Comparison of ENCODE assay signal across 10 mouse cellular contexts in the genomic region with DNA sequence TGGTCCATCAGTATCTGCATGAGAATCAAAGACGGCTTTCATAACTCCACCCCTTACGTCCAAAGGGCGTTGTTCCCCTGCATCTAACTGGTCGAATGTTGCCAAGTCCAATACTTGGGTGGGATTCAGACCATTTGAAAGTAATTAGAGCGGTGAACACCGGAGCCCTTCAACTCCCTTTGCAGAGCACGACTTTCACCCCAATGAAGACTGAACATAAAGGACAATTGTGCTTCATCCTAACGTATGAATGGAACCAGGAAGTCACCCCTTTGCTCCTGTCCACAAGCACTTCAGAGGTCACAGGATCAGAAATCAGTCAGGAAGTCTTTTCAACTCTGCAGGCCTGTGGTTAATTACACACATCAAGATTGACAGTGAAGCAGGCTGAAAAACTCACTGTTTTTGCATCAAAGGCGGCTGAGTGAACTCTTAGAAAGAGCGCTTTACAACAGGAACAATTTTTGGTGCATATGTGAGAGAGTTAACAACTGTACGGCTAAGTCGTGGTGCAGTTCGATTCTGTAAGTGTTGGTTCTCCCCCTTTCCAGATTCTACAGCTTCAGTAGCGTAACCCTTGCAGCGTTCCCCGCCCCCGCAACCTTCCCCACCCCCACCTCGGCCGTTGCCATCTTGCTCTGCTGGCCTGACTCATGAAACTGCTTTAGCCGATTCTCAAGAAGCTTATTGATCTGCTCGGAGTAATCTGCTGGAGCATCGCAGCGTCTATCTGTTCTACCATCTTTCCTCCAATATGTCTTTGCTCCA.
A peak's percentile ranks its signal among the peaks of the same experiment; 100 is the strongest.
DNase-seq lines count a peak whose midpoint lies in the region; ATAC-seq and TF ChIP-seq lines count a peak whose summit lies in the region.
"Had no signal": no experiment of that assay in that cellular context is flagged by ENCODE, and none has a peak within 500 bp of the region (broad histone marks: within the 10 kb centered on the region; RNA-seq: fewer than 3 reads in every experiment).

No protein-coding gene starts in this region.

- no peak for DNase-seq in kidney, adult 2 months
- peak; percentile 46 for DNase-seq in limb, embryonic 11.5 days (ENCODE audit: low spot score)
- DNase-seq in layer of hippocampus, adult 2 months (ENCODE audit: low spot score in 2 of 2), result no peak
- no peak for DNase-seq in thymus, adult 2 months
- DNase-seq: B cell, adult 2 months; cerebellum, adult 9-10 months had no signal

- no peak overlapping the region; the same call in 1 of the 2 replicates for H3K4me3 ChIP-seq in kidney, embryonic 16.5 days (ENCODE audit: low read length)
- H3K4me3 ChIP-seq in kidney, adult 2 months (ENCODE audit: insufficient read depth, low read depth, low read length), result no peak overlapping the region
- H3K4me3 ChIP-seq in forebrain, embryonic 12.5 days (replicated peaks), result no peak overlapping the region
- 0 out of 2 replicates have a peak overlapping the region, but pooled peaks have one; percentile 7 for H3K4me3 ChIP-seq in limb, embryonic 11.5 days (ENCODE audit: low read depth, low read length)
- no peak overlapping the region for H3K4me3 ChIP-seq in neural tube, embryonic 15.5 days (replicated peaks)
- H3K4me3 ChIP-seq in layer of hippocampus, adult 2 months, result no peak overlapping the region; the same call in 1 of the 2 replicates
- H3K4me3 ChIP-seq in thymus, adult 2 months (ENCODE audit: control insufficient read depth, insufficient read depth, low read length), result no peak overlapping the region

- H3K36me3 ChIP-seq in kidney, embryonic 16.5 days (ENCODE audit: insufficient read depth, low read length), result no peaks in the 10 kb centered on the region
- H3K36me3 ChIP-seq in kidney, adult 2 months (ENCODE audit: control insufficient read depth, insufficient read depth, low read length), result no peaks in the 10 kb centered on the region
- no peaks in the 10 kb centered on the region for H3K36me3 ChIP-seq in forebrain, embryonic 12.5 days (replicated peaks)
- no peaks in the 10 kb centered on the region for H3K36me3 ChIP-seq in limb, embryonic 11.5 days (ENCODE audit: control insufficient read depth, insufficient read depth, low read length)
- no peaks in the 10 kb centered on the region for H3K36me3 ChIP-seq in neural tube, embryonic 15.5 days
- H3K36me3 ChIP-seq in thymus, adult 2 months (ENCODE audit: control insufficient read depth, insufficient read depth, low read length), result no peaks in the 10 kb centered on the region

- no peak for ATAC-seq in kidney, embryonic 16.5 days (ENCODE audit: low FRiP score, low TSS enrichment)
- peak; percentile 23; the same call in 1 of the 2 replicates for ATAC-seq in forebrain, embryonic 12.5 days (ENCODE audit: low FRiP score)
- peak; percentile 67; the same call in 1 of the 2 replicates for ATAC-seq in limb, embryonic 11.5 days (ENCODE audit: insufficient number of reproducible peaks, low FRiP score, low TSS enrichment, low read depth)
- peak; percentile 69 for ATAC-seq in neural tube, embryonic 15.5 days (ENCODE audit: low FRiP score)
- ATAC-seq in activated CD4-positive, CD25-positive, alpha-beta regulatory T cell, adult 4 months, result no peak

- no peak overlapping the region for H3K9ac ChIP-seq in kidney, embryonic 16.5 days (replicated peaks; ENCODE audit: low read length)
- no peak overlapping the region for H3K9ac ChIP-seq in forebrain, embryonic 12.5 days
- no peak overlapping the region for H3K9ac ChIP-seq in limb, embryonic 11.5 days (ENCODE audit: low read length)
- H3K9ac ChIP-seq in neural tube, embryonic 15.5 days (replicated peaks), result no peak overlapping the region

- no peaks in the 10 kb centered on the region for H3K27me3 ChIP-seq in kidney, embryonic 16.5 days (ENCODE audit: insufficient read depth, low read length)
- H3K27me3 ChIP-seq in kidney, adult 2 months (replicated peaks; ENCODE audit: control insufficient read depth, insufficient read depth, low read length), result no peaks in the 10 kb centered on the region
- no peaks in the 10 kb centered on the region for H3K27me3 ChIP-seq in forebrain, embryonic 12.5 days
- H3K27me3 ChIP-seq in limb, embryonic 11.5 days (ENCODE audit: control insufficient read depth, insufficient read depth, low read length), result no peaks in the 10 kb centered on the region
- no peaks in the 10 kb centered on the region for H3K27me3 ChIP-seq in neural tube, embryonic 15.5 days (replicated peaks)
- H3K27me3 ChIP-seq in thymus, adult 2 months (ENCODE audit: control insufficient read depth, insufficient read depth, low read length), result no peaks in the 10 kb centered on the region

- peak overlapping the region; percentile 27; the same call in 1 of the 2 replicates for H3K4me2 ChIP-seq in kidney, embryonic 16.5 days (replicated peaks; ENCODE audit: low read depth, low read length)
- peak overlapping the region; percentile 27; the same call in 1 of the 2 replicates for H3K4me2 ChIP-seq in forebrain, embryonic 12.5 days
- H3K4me2 ChIP-seq in limb, embryonic 11.5 days (ENCODE audit: low read depth, severe bottlenecking), result peak overlapping the region; percentile 34
- peak overlapping the region; percentile 27 for H3K4me2 ChIP-seq in neural tube, embryonic 15.5 days

- H3K9me3 ChIP-seq in kidney, embryonic 16.5 days (ENCODE audit: low read length), result no peaks in the 10 kb centered on the region
- no peaks in the 10 kb centered on the region for H3K9me3 ChIP-seq in forebrain, embryonic 12.5 days
- H3K9me3 ChIP-seq in limb, embryonic 11.5 days (ENCODE audit: control insufficient read depth, low read length), result no peaks in the 10 kb centered on the region
- no peaks in the 10 kb centered on the region for H3K9me3 ChIP-seq in neural tube, embryonic 15.5 days (replicated peaks)

- no peak for TF ChIP-seq POLR2A in kidney, adult 2 months (IDR thresholded peaks at IDR 0.05; ENCODE audit: low read depth, low read length)
- TF ChIP-seq POLR2A in thymus, adult 2 months (IDR thresholded peaks at IDR 0.05; ENCODE audit: control insufficient read depth, extremely low read depth, insufficient read depth, low read length, poor library complexity), result no peak

- H3K27ac ChIP-seq in kidney, embryonic 16.5 days (ENCODE audit: low read length), result no peak overlapping the region
- no peak overlapping the region for H3K27ac ChIP-seq in kidney, adult 2 months (ENCODE audit: insufficient read depth, low read depth, low read length)
- H3K27ac ChIP-seq in forebrain, embryonic 12.5 days, result no peak overlapping the region
- no peak overlapping the region for H3K27ac ChIP-seq in limb, embryonic 11.5 days (replicated peaks; ENCODE audit: low read depth, low read length)
- 0 out of 2 replicates have a peak overlapping the region, but pooled peaks have one; percentile 5 for H3K27ac ChIP-seq in neural tube, embryonic 15.5 days (replicated peaks)
- H3K27ac ChIP-seq in layer of hippocampus, adult 2 months, result no peak overlapping the region
- no peak overlapping the region for H3K27ac ChIP-seq in thymus, adult 2 months (ENCODE audit: control insufficient read depth, insufficient read depth, low read length)

- 0 out of 2 replicates have a peak, but pooled peaks cover 4% of the 10 kb centered on the region for H3K4me1 ChIP-seq in kidney, embryonic 16.5 days (ENCODE audit: insufficient read depth, low read length)
- no peaks in the 10 kb centered on the region for H3K4me1 ChIP-seq in kidney, adult 2 months (ENCODE audit: control insufficient read depth, insufficient read depth, low read length)
- H3K4me1 ChIP-seq in forebrain, embryonic 12.5 days, result no peaks in the 10 kb centered on the region
- H3K4me1 ChIP-seq in limb, embryonic 11.5 days (ENCODE audit: control insufficient read depth, insufficient read depth, low read length), result no peaks in the 10 kb centered on the region
- H3K4me1 ChIP-seq in neural tube, embryonic 15.5 days, result no peaks in the 10 kb centered on the region
- H3K4me1 ChIP-seq in thymus, adult 2 months (replicated peaks; ENCODE audit: control insufficient read depth, insufficient read depth, low read length), result no peaks in the 10 kb centered on the region

- WGBS in kidney, embryonic 16.5 days, result 62% methylated on average over 23 of the region's 23 CpGs
- 65% methylated on average over 23 of the region's 23 CpGs for WGBS in kidney, adult 2 months
- 52% methylated on average over 23 of the region's 23 CpGs for WGBS in forebrain, embryonic 12.5 days
- WGBS in limb, embryonic 11.5 days, result 27% methylated on average over 23 of the region's 23 CpGs
- 52% methylated on average over 23 of the region's 23 CpGs for WGBS in neural tube, embryonic 15.5 days
- WGBS in thymus, adult 2 months, result 74% methylated on average over 23 of the region's 23 CpGs

- TF ChIP-seq CTCF in kidney, adult 2 months (conservative IDR thresholded peaks at IDR 0.05; ENCODE audit: insufficient read depth, insufficient read length, low read depth, low read length), result no peak
- TF ChIP-seq CTCF in layer of hippocampus, adult 2 months (conservative IDR thresholded peaks at IDR 0.05), result no peak
- no peak for TF ChIP-seq CTCF in thymus, adult 2 months (IDR thresholded peaks at IDR 0.05; ENCODE audit: borderline replicate concordance, control insufficient read depth, extremely low read depth, insufficient read depth, low read length, poor library complexity)

Comparison
In these comparisons a context has a peak if more than half of its experiments do, and no peak if none do; other contexts are left out.
1. ATAC-seq: peak in forebrain, embryonic 12.5 days (single experiment), limb, embryonic 11.5 days (single experiment) and neural tube, embryonic 15.5 days (single experiment); none in kidney, embryonic 16.5 days (single experiment) and activated CD4-positive, CD25-positive, alpha-beta regulatory T cell, adult 4 months (single experiment).
2. Peak in every context shown above with its lines, with median percentiles within 50 percentile points of each other: H3K4me2 ChIP-seq.